Mouse (Mus musculus): ENCODE data around the gene Wnk4.

The Wnk4 gene

GRCm38 (mm10) chr11:101259948-101260825, at the start of gene Wnk4:
TSS of gene Wnk4 (plus strand) at chr11:101260567.
- no peak for DNase-seq

- DNase-seq: no peak
Observed at GRCm38 (mm10) chr11:101211970-101212369, 48.4 kb upstream of the Wnk4 start.

- DNase-seq: no peak
Observed at GRCm38 (mm10) chr11:101216936-101217335, 43.4 kb upstream of the Wnk4 start.

GRCm38 (mm10) chr11:101218436-101219055, 41.8 kb upstream of the Wnk4 start:
- no peak for DNase-seq

- no peak for DNase-seq
Observed at GRCm38 (mm10) chr11:101220853-101221252, 39.5 kb upstream of the Wnk4 start.

- no peak for DNase-seq
Observed at GRCm38 (mm10) chr11:101221306-101221986, 38.9 kb upstream of the Wnk4 start.

GRCm38 (mm10) chr11:101224337-101224736, 36.0 kb upstream of the Wnk4 start:
- DNase-seq: no peak

GRCm38 (mm10) chr11:101225331-101226064, 34.9 kb upstream of the Wnk4 start:
- no peak for DNase-seq

GRCm38 (mm10) chr11:101226065-101226701, 34.2 kb upstream of the Wnk4 start, which contains the start of gene Ezh1:
TSS of gene Ezh1 (minus strand) at chr11:101226463.
- DNase-seq: peak; percentile 93

- DNase-seq: no peak
Observed at GRCm38 (mm10) chr11:101229361-101229900, 30.9 kb upstream of the Wnk4 start.

GRCm38 (mm10) chr11:101230061-101230511, 30.3 kb upstream of the Wnk4 start:
- DNase-seq: no peak

GRCm38 (mm10) chr11:101230526-101230925, 29.8 kb upstream of the Wnk4 start:
- DNase-seq: no peak

GRCm38 (mm10) chr11:101230991-101231871, 29.1 kb upstream of the Wnk4 start:
- no peak for DNase-seq

GRCm38 (mm10) chr11:101232010-101232839, 28.1 kb upstream of the Wnk4 start:
- DNase-seq: no peak

- no peak for DNase-seq
Observed at GRCm38 (mm10) chr11:101233240-101233639, 27.1 kb upstream of the Wnk4 start.

- DNase-seq: no peak
Observed at GRCm38 (mm10) chr11:101234124-101234523, 26.2 kb upstream of the Wnk4 start.

GRCm38 (mm10) chr11:101235429-101235828, 24.9 kb upstream of the Wnk4 start:
- no peak for DNase-seq

- DNase-seq: no peak
Observed at GRCm38 (mm10) chr11:101236782-101237181, 23.6 kb upstream of the Wnk4 start.

GRCm38 (mm10) chr11:101238071-101238647, 22.2 kb upstream of the Wnk4 start:
- DNase-seq: no peak

GRCm38 (mm10) chr11:101245071-101245470, 15.3 kb upstream of the Wnk4 start:
- no peak for DNase-seq
